Mouse (Mus musculus): ENCODE data around the gene Ncmap.
A peak's percentile ranks its signal among the peaks of the same experiment; 100 is the strongest.

DNA sequence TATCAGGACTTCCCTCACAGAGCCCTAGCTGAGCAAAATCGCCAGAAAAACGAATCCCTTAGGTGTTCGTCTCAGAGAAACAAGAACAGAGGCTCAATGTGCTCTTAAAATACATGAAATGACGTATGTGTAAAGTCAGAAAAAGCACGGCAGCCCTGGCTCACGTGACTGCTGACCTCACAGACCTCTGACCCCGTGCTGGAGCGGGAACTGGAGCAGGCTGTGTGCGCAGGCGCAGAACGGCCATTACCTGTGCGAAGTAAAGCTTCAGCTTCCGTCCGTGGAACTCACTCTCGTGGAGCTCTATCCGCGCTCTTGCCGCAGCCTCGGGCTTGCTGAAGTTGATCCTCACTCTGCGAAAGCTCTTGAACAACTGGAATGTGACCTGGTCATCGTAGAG is 22.0 kb upstream of the Ncmap start:
- TF ChIP-seq EP300 (IDR thresholded peaks at IDR 0.05; ENCODE audit: insufficient read depth, low read depth, low read length) (no peak), POLR2A (IDR thresholded peaks at IDR 0.05; ENCODE audit: insufficient read depth, low read length) (peak; percentile 19)
